Mouse (Mus musculus) heart, embryonic 10.5 days (tissue): ENCODE measurements around the gene Tspan13. TPM values are rescaled to one million over a fixed set of nuclear protein-coding genes. Genes with fewer than 3 reads are reported as not detected.

Experiments used
- DNase-seq: peaks from one replicate; pipeline ENCODE4 v3.0.0-alpha.2; 2017; ENCODE audit warnings: low spot score
- H3K27ac ChIP-seq: fragments of 300-500 bp; sonication (generic); 2 replicates; pipeline ENCODE4 v1.5.1; 2016; ENCODE audit warnings: mild to moderate bottlenecking
- H3K27me3 ChIP-seq: fragments of 300-500 bp; sonication (generic); 2 replicates; pipeline ENCODE4 v1.6.1; 2016; ENCODE audit warnings: mild to moderate bottlenecking; ENCODE audit not compliant: poor library complexity, insufficient read depth, severe bottlenecking
- H3K36me3 ChIP-seq: fragments of 300-500 bp; sonication (generic); 2 replicates; pipeline ENCODE4 v1.6.1; 2016; ENCODE audit warnings: mild to moderate bottlenecking, moderate library complexity
- H3K4me1 ChIP-seq: fragments of 300-500 bp; sonication (generic); 2 replicates; pipeline ENCODE4 v1.6.1; 2016; ENCODE audit warnings: mild to moderate bottlenecking
- H3K4me3 ChIP-seq: fragments of 300-500 bp; sonication (generic); 2 replicates; pipeline ENCODE4 v1.5.1; 2016; ENCODE audit warnings: mild to moderate bottlenecking, moderate library complexity
- H3K9me3 ChIP-seq: fragments of 300-500 bp; sonication (generic); 2 replicates; pipeline ENCODE4 v1.6.1; 2016; ENCODE audit warnings: mild to moderate bottlenecking, moderate library complexity
- WGBS: fragments of 180-500 bp; shearing (Covaris S2); methylation state at CpG from one replicate; pipeline ENCODE4 v1.1.7; 2016; 5-methylcytosine and 5-hydroxymethylcytosine counted together
- polyA plus RNA-seq: library from polyadenylated mRNA; unstranded; fragments of >200 nt; fragmentation: Nextera tagmentation; extraction: Ambion mirVana; gene quantifications from 2 replicates; pipeline ENCODE4 v1.2.1, GENCODE M21; 2016

Tspan13 gene
- polyA plus RNA-seq, 1 experiment from 2014 or later, result 75.8 TPM

- Histone ChIP-seq H3K36me3 (no peaks in the 10 kb centered on the region), H3K9me3 (no peaks in the 10 kb centered on the region), H3K27ac (no peak overlapping the region), H3K4me1 (no peaks in the 10 kb centered on the region), H3K4me3 (no peak overlapping the region), H3K27me3 (no peaks in the 10 kb centered on the region)
- DNase-seq, result no peak
- WGBS, result 72% methylated on average over 3 of the region's 3 CpGs
Observed at GRCm38 (mm10) chr12:35993583-35993982, 48.7 kb downstream of the Tspan13 start.

GRCm38 (mm10) chr12:35992711-35993110, 49.6 kb downstream of the Tspan13 start, which contains the start of gene Agr2:
Gene Agr2, plus strand, starts transcription at chr12:35992907.
- H3K4me1 ChIP-seq, result no peaks in the 10 kb centered on the region
- H3K9me3 ChIP-seq, result no peaks in the 10 kb centered on the region
- 65% methylated on average over 9 of the region's 9 CpGs for WGBS
- H3K36me3 ChIP-seq, result no peaks in the 10 kb centered on the region
- no peaks in the 10 kb centered on the region for H3K27me3 ChIP-seq
- no peak for DNase-seq
- no peak within 1 kb of the TSS for H3K27ac ChIP-seq
- no peak within 1 kb of the TSS for H3K4me3 ChIP-seq

- Histone ChIP-seq H3K4me1 (peaks cover 5% of the 10 kb centered on the region), H3K4me3 (no peak overlapping the region), H3K36me3 (no peaks in the 10 kb centered on the region), H3K27me3 (no peaks in the 10 kb centered on the region), H3K27ac (no peak overlapping the region), H3K9me3 (no peaks in the 10 kb centered on the region)
- WGBS, result 73% methylated on average over 5 of the region's 5 CpGs
- DNase-seq, result no peak
Observed at GRCm38 (mm10) chr12:35984743-35985142, 57.6 kb downstream of the Tspan13 start.

GRCm38 (mm10) chr12:35983472-35983871, 58.8 kb downstream of the Tspan13 start:
- Histone ChIP-seq H3K27ac (no peak overlapping the region), H3K27me3 (no peaks in the 10 kb centered on the region), H3K9me3 (no peaks in the 10 kb centered on the region), H3K4me1 (peaks cover 5% of the 10 kb centered on the region), H3K36me3 (no peaks in the 10 kb centered on the region), H3K4me3 (no peak overlapping the region)
- 90% methylated on average over 9 of the region's 9 CpGs for WGBS
- DNase-seq, result no peak

- Histone ChIP-seq H3K27ac (peak overlapping the region; percentile 60; the same call in 1 of the 2 replicates), H3K9me3 (no peaks in the 10 kb centered on the region), H3K4me1 (peaks cover 5% of the 10 kb centered on the region), H3K27me3 (no peaks in the 10 kb centered on the region), H3K36me3 (no peaks in the 10 kb centered on the region), H3K4me3 (no peak overlapping the region)
- DNase-seq, result peak; percentile 81
- WGBS, result 50% methylated on average over 6 of the region's 6 CpGs
Observed at GRCm38 (mm10) chr12:35981732-35982360, 60.5 kb downstream of the Tspan13 start.

GRCm38 (mm10) chr12:35979625-35980024, 62.7 kb downstream of the Tspan13 start:
- peaks cover 5% of the 10 kb centered on the region for H3K4me1 ChIP-seq
- no peak for DNase-seq
- H3K4me3 ChIP-seq, result no peak overlapping the region
- 72% methylated on average over 5 of the region's 5 CpGs for WGBS
- no peak overlapping the region for H3K27ac ChIP-seq
- no peaks in the 10 kb centered on the region for H3K27me3 ChIP-seq
- H3K36me3 ChIP-seq, result no peaks in the 10 kb centered on the region
- no peaks in the 10 kb centered on the region for H3K9me3 ChIP-seq

- no peaks in the 10 kb centered on the region for H3K36me3 ChIP-seq
Observed at GRCm38 (mm10) chr12:35977633-35978246, 64.6 kb downstream of the Tspan13 start.

GRCm38 (mm10) chr12:35975898-35976297, 66.4 kb downstream of the Tspan13 start:
- 77% methylated on average over 3 of the region's 3 CpGs for WGBS
- Histone ChIP-seq H3K4me3 (no peak overlapping the region), H3K4me1 (no peaks in the 10 kb centered on the region), H3K36me3 (no peaks in the 10 kb centered on the region), H3K27me3 (no peaks in the 10 kb centered on the region), H3K9me3 (no peaks in the 10 kb centered on the region), H3K27ac (no peak overlapping the region)
- DNase-seq, result no peak

More at GRCm38 (mm10) chr12:35977633-35978246, 64.6 kb downstream of the Tspan13 start:
- Histone ChIP-seq H3K27me3 (no peaks in the 10 kb centered on the region), H3K27ac (no peak overlapping the region), H3K4me1 (peaks cover 5% of the 10 kb centered on the region), H3K9me3 (no peaks in the 10 kb centered on the region), H3K4me3 (no peak overlapping the region)
- DNase-seq, result no peak
- WGBS, result 57% methylated on average over 6 of the region's 6 CpGs

GRCm38 (mm10) chr12:35966768-35967141, 75.5 kb downstream of the Tspan13 start:
- DNase-seq, result no peak

GRCm38 (mm10) chr12:35966098-35966767, 76.1 kb downstream of the Tspan13 start:
- Histone ChIP-seq H3K9me3 (no peaks in the 10 kb centered on the region), H3K27ac (no peak overlapping the region), H3K27me3 (no peaks in the 10 kb centered on the region), H3K4me3 (no peak overlapping the region), H3K36me3 (no peaks in the 10 kb centered on the region), H3K4me1 (no peaks in the 10 kb centered on the region)
- 45% methylated on average over 7 of the region's 7 CpGs for WGBS
- DNase-seq, result no peak

More at GRCm38 (mm10) chr12:35966768-35967141, 75.5 kb downstream of the Tspan13 start:
- H3K36me3 ChIP-seq, result no peaks in the 10 kb centered on the region
- no peaks in the 10 kb centered on the region for H3K4me1 ChIP-seq
- no peak overlapping the region for H3K27ac ChIP-seq
- H3K4me3 ChIP-seq, result no peak overlapping the region
- 68% methylated on average over 7 of the region's 7 CpGs for WGBS
- H3K9me3 ChIP-seq, result no peaks in the 10 kb centered on the region
- H3K27me3 ChIP-seq, result no peaks in the 10 kb centered on the region

Other genes with a start within 250 kb of the Tspan13 start
- gene Agr3, start 116.9 kb downstream of the Tspan13 start, polyA plus RNA-seq, result not detected in 2 replicates
- gene Agr2, start 49.6 kb downstream of the Tspan13 start, polyA plus RNA-seq, result not detected in 2 replicates
- gene Ankmy2, start 114.6 kb upstream of the Tspan13 start, polyA plus RNA-seq, result 24.1 and 27.0 TPM in 2 replicates
- 222 and 241 TPM in 2 replicates for gene Bzw2, start 115.6 kb upstream of the Tspan13 start, polyA plus RNA-seq
- gene Lrrc72, start 210.9 kb upstream of the Tspan13 start, polyA plus RNA-seq, result not detected in 2 replicates